ENCODE assay signal across 18 mouse cellular contexts in the genomic region with DNA sequence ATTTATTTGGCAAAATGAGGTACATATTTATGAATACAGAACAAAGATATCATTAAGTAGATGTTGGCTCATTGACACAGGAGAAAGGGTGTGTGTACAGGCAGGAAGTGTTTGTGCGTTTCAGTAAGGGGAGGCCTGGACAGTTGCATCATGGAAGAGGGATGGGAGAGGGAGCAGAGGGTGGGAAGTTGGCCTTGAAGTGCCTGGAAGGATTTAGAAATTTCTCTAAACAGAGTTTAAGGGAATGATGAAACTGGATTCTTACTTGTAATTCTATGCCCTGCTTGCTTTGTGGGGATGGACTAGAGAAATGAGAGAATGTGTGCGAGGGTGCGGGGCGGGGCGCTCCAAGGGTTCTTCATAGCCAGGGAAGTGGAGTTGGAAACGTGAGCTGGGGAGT. TPM values are rescaled to one million over a fixed set of nuclear protein-coding genes. Genes with fewer than 3 reads are reported as not detected.
DNase-seq lines count a peak whose midpoint lies in the region; ATAC-seq and TF ChIP-seq lines count a peak whose summit lies in the region.
"Had no signal": no experiment of that assay in that cellular context is flagged by ENCODE, and none has a peak within 500 bp of the region (broad histone marks: within the 10 kb centered on the region; RNA-seq: fewer than 3 reads in every experiment).

No protein-coding gene starts in this region.

- 47% methylated on average over 6 of the region's 6 CpGs for WGBS in kidney, postnatal 0 days

- H3K9ac ChIP-seq in kidney, postnatal 0 days (ENCODE audit: low read depth, low read length), result no peak overlapping the region
- H3K9ac ChIP-seq: kidney, embryonic 15.5 days; liver, embryonic 14.5 days; midbrain, embryonic 13.5 days; stomach, embryonic 15.5 days had no signal

- H3K27me3 ChIP-seq in kidney, postnatal 0 days (ENCODE audit: insufficient read depth, low read length), result no peaks in the 10 kb centered on the region
- H3K27me3 ChIP-seq: kidney, embryonic 15.5 days; midbrain, embryonic 13.5 days; stomach, embryonic 15.5 days had no signal

- ATAC-seq in kidney, postnatal 0 days (replicated peaks; ENCODE audit: low FRiP score, low read depth), result no peak
- ATAC-seq: forebrain, embryonic 16.5 days; midbrain, embryonic 13.5 days had no signal

- H3K27ac ChIP-seq in kidney, postnatal 0 days, result no peak overlapping the region
- H3K27ac ChIP-seq: kidney, embryonic 15.5 days; layer of hippocampus, adult 2 months; liver, embryonic 14.5 days; midbrain, embryonic 13.5 days; stomach, embryonic 15.5 days had no signal

- H3K4me3 ChIP-seq in kidney, postnatal 0 days (replicated peaks; ENCODE audit: low read depth, low read length), result no peak overlapping the region
- H3K4me3 ChIP-seq: kidney, embryonic 15.5 days; layer of hippocampus, adult 2 months; midbrain, embryonic 13.5 days; stomach, embryonic 15.5 days had no signal

- no peak overlapping the region for H3K4me2 ChIP-seq in kidney, postnatal 0 days (ENCODE audit: low read length)
- H3K4me2 ChIP-seq: kidney, embryonic 15.5 days; midbrain, embryonic 13.5 days; stomach, embryonic 15.5 days had no signal

- peak; percentile 44 for DNase-seq in gastrocnemius, adult 18-20 months (ENCODE audit: low spot score)
- DNase-seq in gastrocnemius, postnatal 4 days (ENCODE audit: low spot score in 2 of 2), result no peak
- DNase-seq in kidney, postnatal 0 days (ENCODE audit: low spot score), result peak; percentile 40
- no peak for DNase-seq in kidney, adult 8-10 months
- peak; percentile 21 for DNase-seq in gastrocnemius, postnatal 25 days
- DNase-seq in lung, postnatal 25 days (ENCODE audit: low spot score), result peak; percentile 54
- no peak for DNase-seq in spleen, postnatal 10 days (ENCODE audit: low spot score in 2 of 2)
- DNase-seq in embryo, embryonic 10 days (ENCODE audit: low spot score), result no peak
- DNase-seq: B cell, adult 2 months; cerebellum, adult 11 months; cerebellum, postnatal 14 days; right cerebral cortex, adult 18-20 months had no signal

- H3K4me1 ChIP-seq in kidney, postnatal 0 days (replicated peaks; ENCODE audit: insufficient read depth, low read length), result no peaks in the 10 kb centered on the region
- H3K4me1 ChIP-seq: midbrain, embryonic 13.5 days; stomach, embryonic 15.5 days had no signal

- no peak for TF ChIP-seq CTCF in kidney, postnatal 0 days (IDR thresholded peaks at IDR 0.05; ENCODE audit: low read depth)

- H3K9me3 ChIP-seq in kidney, postnatal 0 days (replicated peaks; ENCODE audit: low read length), result no peaks in the 10 kb centered on the region
- H3K9me3 ChIP-seq: kidney, embryonic 15.5 days; midbrain, embryonic 13.5 days; stomach, embryonic 15.5 days had no signal

- H3K36me3 ChIP-seq in kidney, postnatal 0 days (ENCODE audit: insufficient read depth, low read length), result no peaks in the 10 kb centered on the region
- H3K36me3 ChIP-seq: stomach, embryonic 15.5 days had no signal

RNA-seq across cellular contexts. Expression of a gene that starts 20.2 kb away (rescaled TPM):
- 10 to 100 TPM; 22.0 to 33.1 TPM for total RNA-seq in gastrocnemius, adult 18-20 months (2021)
- total RNA-seq in gastrocnemius, postnatal 4 days (2021), result 10 to 100 TPM; 41.2 to 48.3 TPM
- 36.5 and 37.1 TPM in 2 replicates for polyA plus RNA-seq in kidney, postnatal 0 days (2015; fragmentation: Nextera tagmentation; extraction: Ambion mirVana)
- 10 to 100 TPM; 28.7 to 32.1 TPM for total RNA-seq in gastrocnemius, postnatal 25 days (2021)

Comparison
In these comparisons a context has a peak if more than half of its experiments do, and no peak if none do; other contexts are left out.
1. DNase-seq: peak in gastrocnemius, adult 18-20 months (single experiment), kidney, postnatal 0 days (single experiment), gastrocnemius, postnatal 25 days (single experiment) and lung, postnatal 25 days (single experiment); none in gastrocnemius, postnatal 4 days (0 of 2), kidney, adult 8-10 months (0 of 2), spleen, postnatal 10 days (0 of 2) and embryo, embryonic 10 days (single experiment).